Mouse (Mus musculus): ENCODE results near the gene D230025D16Rik.

The D230025D16Rik gene

DNA sequence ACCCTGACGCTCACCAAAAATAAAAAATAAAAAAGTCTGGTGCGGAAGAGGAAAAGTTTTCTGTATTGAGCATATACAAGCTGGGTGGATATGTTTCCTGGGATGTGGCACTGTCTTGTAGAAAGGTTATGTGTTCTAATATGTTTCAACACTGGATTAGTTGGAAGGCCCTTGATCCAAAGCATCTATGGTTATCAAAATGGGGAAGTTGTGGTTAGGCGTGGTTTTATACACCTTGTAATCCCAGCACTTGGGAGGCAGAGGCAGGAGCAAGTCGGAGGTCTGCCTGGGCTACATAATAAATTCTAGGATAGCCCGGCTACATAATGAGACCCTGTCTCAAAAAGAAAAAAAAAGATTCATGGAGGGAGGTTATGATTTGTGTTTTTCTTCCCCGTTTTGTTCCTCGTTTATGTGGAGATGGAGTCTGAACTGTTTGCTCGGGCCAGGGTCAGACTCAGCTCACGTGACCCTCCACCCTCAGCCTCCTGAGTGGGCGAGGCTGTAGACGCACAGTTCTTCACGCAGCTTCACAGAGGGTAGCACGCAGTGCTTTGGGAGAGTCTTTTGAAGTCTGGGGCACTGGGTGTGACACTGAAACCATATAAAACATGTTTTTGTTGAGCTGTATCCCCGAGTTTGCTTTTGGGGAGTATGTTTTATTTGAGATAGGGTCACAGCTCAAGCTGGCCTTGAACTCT, 12.6 kb downstream of the D230025D16Rik start:
- in situ Hi-C loops (cut with MboI, MseI), result loop anchor here (10.0 kb wide), 1 partner anchor 573 kb away; no protein-coding TSS in a partner anchor

DNA sequence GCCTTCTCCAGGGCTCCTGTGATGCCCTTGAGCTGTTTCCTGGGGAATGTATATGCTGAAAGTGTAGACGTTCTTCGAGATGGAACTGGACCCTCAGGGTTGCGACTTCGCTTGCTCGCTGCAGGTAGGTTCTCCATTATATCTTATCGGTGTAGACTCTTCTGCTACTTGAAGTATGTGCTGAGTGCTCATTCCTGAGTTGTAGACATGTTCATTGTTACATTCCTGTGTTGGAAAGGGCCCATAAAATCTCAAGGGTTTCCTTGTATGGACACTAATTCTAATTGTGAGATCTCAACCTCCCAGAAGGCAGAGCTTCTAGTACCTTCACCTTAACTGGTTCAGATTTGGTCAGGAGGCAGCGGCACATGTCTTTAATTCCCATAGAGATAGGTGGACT, 16.1 kb downstream of the D230025D16Rik start:
- in situ Hi-C loops (cut with MboI, MseI), result no loop called here

GRCm38 (mm10) chr8:105251954-105252353, 27.0 kb downstream of the D230025D16Rik start:
- in situ Hi-C loops (cut with MboI, MseI), result no loop called here

- in situ Hi-C loops (cut with MboI, MseI), result no loop called here
These were observed 28.0 kb downstream of the D230025D16Rik start for GRCm38 (mm10) chr8:105252680-105253537.

DNA sequence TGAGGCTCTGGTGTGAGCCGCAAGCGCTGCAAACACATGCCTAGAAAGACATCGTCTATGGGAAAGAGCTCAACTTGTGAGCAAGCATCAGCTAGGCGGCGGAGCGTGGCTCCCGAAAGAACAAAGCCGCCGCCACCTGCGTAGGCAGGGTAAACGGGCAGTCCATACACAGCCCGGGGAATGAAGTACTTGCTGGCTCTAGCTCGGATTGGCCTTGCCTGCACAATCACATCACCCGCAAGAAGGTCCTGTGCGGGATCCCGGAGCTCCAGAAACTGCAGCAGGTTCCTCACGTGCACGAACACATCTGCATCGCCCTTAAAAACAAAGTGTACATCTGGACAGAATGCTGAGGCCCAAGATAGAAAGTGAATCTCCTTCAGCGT, 28.8 kb downstream of the D230025D16Rik start:
- in situ Hi-C loops (cut with MboI, MseI), result no loop called here

- in situ Hi-C loops (cut with MboI, MseI), result no loop called here
These were observed 29.4 kb downstream of the D230025D16Rik start for GRCm38 (mm10) chr8:105254152-105254965.

DNA sequence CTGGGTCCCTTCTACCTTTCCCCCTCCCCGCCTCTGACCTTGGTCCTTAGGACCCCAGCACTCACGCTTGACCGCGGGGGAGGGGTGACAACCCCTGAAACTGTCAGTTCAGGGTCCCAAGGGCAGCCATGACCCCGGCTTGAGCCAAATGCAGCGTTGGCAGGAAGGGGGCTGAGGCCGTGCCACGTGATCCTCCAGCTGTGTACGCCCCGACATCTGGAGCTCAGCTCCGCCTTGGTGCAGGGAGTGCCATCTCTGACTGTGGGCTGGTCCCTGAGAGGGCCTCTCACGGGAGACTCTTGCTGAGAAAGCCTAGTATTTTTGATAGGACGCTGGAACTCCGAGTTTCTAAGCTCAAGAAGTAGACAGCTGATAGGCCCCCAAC, 30.0 kb downstream of the D230025D16Rik start, which contains the start of gene B3gnt9:
Gene B3gnt9 (minus strand): TSS at position 188 of the 385 bp plus-strand sequence.
- in situ Hi-C loops (cut with MboI, MseI), result no loop called here

- in situ Hi-C loops (cut with MboI, MseI), result no loop called here
These were observed 32.6 kb downstream of the D230025D16Rik start for GRCm38 (mm10) chr8:105257318-105258114.

GRCm38 (mm10) chr8:105258911-105259720, 34.2 kb downstream of the D230025D16Rik start:
- in situ Hi-C loops (cut with MboI, MseI), result no loop called here

DNA sequence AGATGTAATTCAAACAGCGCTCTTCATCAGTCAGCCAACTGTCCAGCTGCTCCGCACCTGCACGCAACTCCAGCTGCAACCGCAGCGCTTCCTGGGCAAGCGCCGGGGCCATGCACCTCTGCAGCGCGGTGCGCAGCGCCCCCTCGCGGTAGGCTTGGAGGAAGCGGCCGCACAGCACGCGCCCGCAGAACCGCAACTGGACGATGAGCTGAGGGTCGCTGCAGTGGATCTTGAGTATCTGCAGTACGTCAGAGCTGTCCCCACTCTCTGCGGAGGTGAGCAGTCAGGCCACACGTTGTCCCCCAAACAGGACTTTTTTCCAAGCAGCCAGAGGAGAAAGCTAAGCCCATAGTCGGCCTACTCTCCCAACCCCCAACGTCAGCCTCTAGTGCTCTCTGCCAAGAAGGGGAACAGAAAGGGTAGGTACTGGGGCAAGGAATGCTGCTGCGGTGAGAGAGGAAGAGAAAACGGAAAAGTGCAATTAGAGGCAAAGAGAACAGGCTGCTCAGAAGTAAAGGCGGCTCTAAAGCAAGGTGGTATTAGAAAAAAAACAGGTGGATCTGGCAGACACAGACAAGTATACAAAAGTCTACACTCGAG, 34.9 kb downstream of the D230025D16Rik start:
- in situ Hi-C loops (cut with MboI, MseI), result no loop called here

DNA sequence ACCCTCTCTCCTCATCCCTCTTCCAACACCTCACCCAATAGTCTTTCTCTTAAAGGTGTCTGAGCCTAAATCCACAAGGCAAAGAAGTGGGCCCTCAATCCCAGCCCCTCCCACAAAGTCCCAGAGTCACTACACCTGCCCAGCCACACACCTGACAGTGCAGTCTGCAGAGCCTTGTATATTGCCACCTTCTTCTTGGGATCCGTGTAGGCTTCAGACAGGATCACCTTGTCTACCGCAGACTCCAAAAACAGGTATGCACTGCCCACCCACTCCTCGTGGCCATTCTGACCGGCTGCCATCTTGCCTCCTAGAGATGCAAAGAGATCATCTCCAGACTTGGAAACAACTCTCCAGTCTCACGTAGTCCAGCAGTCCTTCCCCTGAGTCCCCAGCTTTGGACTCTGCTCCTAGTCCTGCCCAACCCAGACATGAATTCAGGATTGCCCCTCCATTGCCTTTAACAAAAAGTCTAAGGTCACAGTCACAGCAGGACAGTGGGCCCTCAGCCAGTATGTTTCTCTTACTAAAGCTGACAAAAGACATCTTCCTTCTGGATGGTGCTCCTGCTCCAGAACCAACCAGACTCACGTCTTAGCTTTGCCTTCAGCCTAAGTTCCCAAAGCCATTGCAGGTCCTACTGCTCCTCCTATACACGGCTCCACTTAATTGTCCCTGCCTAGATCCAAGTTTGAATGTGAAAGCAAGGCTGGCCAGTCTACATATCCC, 35.6 kb downstream of the D230025D16Rik start:
- in situ Hi-C loops (cut with MboI, MseI), result no loop called here

GRCm38 (mm10) chr8:105261326-105261980, 36.5 kb downstream of the D230025D16Rik start:
- in situ Hi-C loops (cut with MboI, MseI), result no loop called here

GRCm38 (mm10) chr8:105263244-105263912, 38.4 kb downstream of the D230025D16Rik start:
- in situ Hi-C loops (cut with MboI, MseI), result no loop called here

DNA sequence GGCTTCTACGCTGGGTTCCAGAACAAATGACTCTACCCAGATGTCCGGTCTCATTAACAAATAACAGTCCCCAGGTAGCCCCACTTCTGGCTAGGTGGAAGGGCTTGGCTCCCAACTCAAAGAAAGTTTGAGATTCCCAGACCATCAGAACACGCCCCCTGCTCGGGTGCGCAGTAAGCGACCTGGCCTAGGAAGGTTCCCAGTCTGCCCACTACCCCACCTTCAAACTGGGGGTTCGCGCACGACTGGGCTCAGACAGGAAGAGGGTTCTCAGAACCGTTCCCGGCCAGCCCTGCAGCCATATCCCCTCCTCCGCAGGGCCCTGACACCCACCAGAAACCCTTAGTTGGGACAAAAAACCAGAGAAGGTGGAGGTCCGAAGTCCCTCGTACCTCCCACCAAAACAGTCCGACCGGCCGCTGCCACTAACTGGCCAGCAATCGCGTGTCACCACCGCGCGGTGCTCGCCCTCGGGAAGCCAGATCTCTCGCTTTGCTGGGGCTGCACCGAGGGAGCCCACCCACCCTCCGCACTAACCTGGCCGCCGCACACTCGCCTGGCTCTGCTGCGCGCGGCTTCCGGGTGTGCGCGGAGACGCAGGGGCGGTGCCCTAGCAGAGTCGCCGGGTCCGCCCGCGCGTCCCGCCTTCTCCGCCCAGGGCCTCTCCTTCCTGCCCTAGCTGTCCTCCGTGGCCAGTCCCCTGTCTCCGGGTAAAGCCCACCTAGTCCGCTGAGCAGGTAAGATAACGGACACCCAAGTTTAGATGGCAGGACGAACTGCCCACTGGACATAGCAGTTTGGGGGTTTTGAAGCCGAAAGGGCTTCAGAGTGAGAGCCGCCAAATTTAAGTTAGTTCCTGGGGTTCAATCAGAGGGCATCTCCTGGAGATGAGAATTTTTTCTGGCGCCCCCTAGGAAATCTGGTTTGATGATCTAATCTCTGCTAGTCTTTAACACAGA, 39.4 kb downstream of the D230025D16Rik start, which contains the start of the genes Tradd and Fbxl8:
Gene Tradd (minus strand): TSS at position 586 of the 959 bp plus-strand sequence.
Gene Fbxl8 (plus strand): TSS at position 625 of the 959 bp plus-strand sequence.
- in situ Hi-C loops (cut with MboI, MseI), result no loop called here

- in situ Hi-C loops (cut with MboI, MseI), result no loop called here
These were observed 40.2 kb downstream of the D230025D16Rik start for GRCm38 (mm10) chr8:105265128-105265527.

DNA sequence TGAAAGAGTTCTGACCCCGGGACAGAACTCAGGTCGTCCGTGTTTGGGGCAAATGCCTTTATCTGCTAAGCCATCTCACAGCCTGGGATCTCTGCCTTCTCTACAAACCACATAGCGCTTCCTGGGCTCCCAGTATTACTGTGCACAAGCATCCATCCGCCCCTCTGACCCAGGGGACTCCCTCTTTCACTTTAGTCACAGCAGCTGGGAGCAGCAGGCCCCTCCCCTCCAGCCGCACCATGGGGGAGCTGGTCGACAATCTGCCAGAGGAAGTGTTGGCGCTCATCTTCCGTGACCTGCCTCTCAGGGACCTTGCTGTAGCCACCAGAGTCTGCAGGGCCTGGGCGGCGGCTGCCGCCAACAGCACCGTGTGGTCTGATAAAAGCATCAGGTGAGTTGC, 41.8 kb downstream of the D230025D16Rik start:
- in situ Hi-C loops (cut with MboI, MseI), result no loop called here

Data from T-helper 2 cell (primary cell).